In genomic region chr1:34517297-34517696, GRCm38 (mm10) we compare ENCODE assay signal across 41 mouse cellular contexts. TPM values are rescaled to one million over a fixed set of nuclear protein-coding genes. Genes with fewer than 3 reads are reported as not detected.
"Had no signal": no experiment of that assay in that cellular context is flagged by ENCODE, and none has a peak within 500 bp of the region (broad histone marks: within the 10 kb centered on the region; RNA-seq: fewer than 3 reads in every experiment).

No protein-coding gene starts in this region.

RNA-seq across cellular contexts. Expression of gene Cfc1, which starts 18.2 kb away (rescaled TPM):
- total RNA-seq: heart, postnatal 10 days; heart, postnatal 14 days; heart, postnatal 25 days; heart, postnatal 36 days; heart, postnatal 4 days; layer of hippocampus, adult 18-20 months; layer of hippocampus, adult 8-10 months; layer of hippocampus, postnatal 10 days; layer of hippocampus, postnatal 14 days; layer of hippocampus, postnatal 25 days; layer of hippocampus, postnatal 36 days; left cerebral cortex, adult 18-20 months; left cerebral cortex, adult 2 months; left cerebral cortex, adult 8-10 months had no signal
- polyA plus RNA-seq: heart, embryonic 14.5 days; heart, embryonic 15.5 days; heart, embryonic 16.5 days; heart, postnatal 0 days; hindbrain, embryonic 10.5 days; hindbrain, embryonic 11.5 days; hindbrain, embryonic 12.5 days; hindbrain, embryonic 13.5 days; intestine, embryonic 15.5 days; intestine, embryonic 16.5 days; intestine, postnatal 0 days; kidney, adult 2 months; kidney, embryonic 14.5 days; kidney, embryonic 15.5 days; large intestine, adult 2 months had no signal

RNA-seq across cellular contexts. Expression of gene Prss39, which starts 19.1 kb away (rescaled TPM):
- total RNA-seq: heart, postnatal 10 days; heart, postnatal 14 days; heart, postnatal 25 days; heart, postnatal 36 days; heart, postnatal 4 days; hindbrain, postnatal 0 days; layer of hippocampus, adult 18-20 months; layer of hippocampus, adult 2 months; layer of hippocampus, adult 8-10 months; layer of hippocampus, postnatal 10 days; layer of hippocampus, postnatal 14 days; layer of hippocampus, postnatal 25 days; layer of hippocampus, postnatal 36 days; left cerebral cortex, adult 18-20 months; left cerebral cortex, adult 2 months; left cerebral cortex, adult 8-10 months had no signal
- polyA plus RNA-seq: heart, embryonic 11.5 days; heart, embryonic 12.5 days; heart, embryonic 13.5 days; heart, embryonic 14.5 days; heart, embryonic 15.5 days; heart, embryonic 16.5 days; heart, postnatal 0 days; hindbrain, embryonic 10.5 days; hindbrain, embryonic 11.5 days; hindbrain, embryonic 12.5 days; hindbrain, embryonic 13.5 days; hindbrain, embryonic 14.5 days; hindbrain, embryonic 15.5 days; hindbrain, embryonic 16.5 days; hindbrain, postnatal 0 days; inflammation-experienced regulatory T-cells, adult 6 months; intestine, embryonic 14.5 days; intestine, embryonic 15.5 days; intestine, embryonic 16.5 days; intestine, postnatal 0 days; kidney, embryonic 14.5 days; kidney, embryonic 15.5 days; kidney, embryonic 16.5 days; kidney, postnatal 0 days had no signal

RNA-seq across cellular contexts. Expression of gene Prss40, which starts 43.4 kb away (rescaled TPM):
- total RNA-seq: heart, postnatal 10 days; heart, postnatal 14 days; heart, postnatal 25 days; heart, postnatal 36 days; heart, postnatal 4 days; hindbrain, postnatal 0 days; layer of hippocampus, adult 18-20 months; layer of hippocampus, adult 2 months; layer of hippocampus, adult 8-10 months; layer of hippocampus, postnatal 10 days; layer of hippocampus, postnatal 14 days; layer of hippocampus, postnatal 25 days; layer of hippocampus, postnatal 36 days; left cerebral cortex, adult 18-20 months; left cerebral cortex, adult 2 months; left cerebral cortex, adult 8-10 months had no signal
- polyA plus RNA-seq: heart, embryonic 11.5 days; heart, embryonic 12.5 days; heart, embryonic 13.5 days; heart, embryonic 14.5 days; heart, embryonic 15.5 days; heart, embryonic 16.5 days; heart, postnatal 0 days; hindbrain, embryonic 10.5 days; hindbrain, embryonic 11.5 days; hindbrain, embryonic 12.5 days; hindbrain, embryonic 13.5 days; hindbrain, embryonic 14.5 days; hindbrain, embryonic 15.5 days; hindbrain, embryonic 16.5 days; inflammation-experienced regulatory T-cells, adult 6 months; intestine, embryonic 14.5 days; intestine, embryonic 15.5 days; intestine, embryonic 16.5 days; intestine, postnatal 0 days; kidney, adult 2 months; kidney, embryonic 14.5 days; kidney, embryonic 15.5 days; kidney, embryonic 16.5 days; kidney, postnatal 0 days; large intestine, adult 2 months had no signal
